Mouse (Mus musculus) spleen, embryonic (tissue): ENCODE data around the gene Pih1h3b.

Experiments
- CTCF ChIA-PET: fragments of 350-600 bp; sonication (Branson Sonifier 250); formaldehyde crosslinking; loops from one replicate; lab custom pipeline; 2022; lab: Charles Lee

The Pih1h3b gene

DNA sequence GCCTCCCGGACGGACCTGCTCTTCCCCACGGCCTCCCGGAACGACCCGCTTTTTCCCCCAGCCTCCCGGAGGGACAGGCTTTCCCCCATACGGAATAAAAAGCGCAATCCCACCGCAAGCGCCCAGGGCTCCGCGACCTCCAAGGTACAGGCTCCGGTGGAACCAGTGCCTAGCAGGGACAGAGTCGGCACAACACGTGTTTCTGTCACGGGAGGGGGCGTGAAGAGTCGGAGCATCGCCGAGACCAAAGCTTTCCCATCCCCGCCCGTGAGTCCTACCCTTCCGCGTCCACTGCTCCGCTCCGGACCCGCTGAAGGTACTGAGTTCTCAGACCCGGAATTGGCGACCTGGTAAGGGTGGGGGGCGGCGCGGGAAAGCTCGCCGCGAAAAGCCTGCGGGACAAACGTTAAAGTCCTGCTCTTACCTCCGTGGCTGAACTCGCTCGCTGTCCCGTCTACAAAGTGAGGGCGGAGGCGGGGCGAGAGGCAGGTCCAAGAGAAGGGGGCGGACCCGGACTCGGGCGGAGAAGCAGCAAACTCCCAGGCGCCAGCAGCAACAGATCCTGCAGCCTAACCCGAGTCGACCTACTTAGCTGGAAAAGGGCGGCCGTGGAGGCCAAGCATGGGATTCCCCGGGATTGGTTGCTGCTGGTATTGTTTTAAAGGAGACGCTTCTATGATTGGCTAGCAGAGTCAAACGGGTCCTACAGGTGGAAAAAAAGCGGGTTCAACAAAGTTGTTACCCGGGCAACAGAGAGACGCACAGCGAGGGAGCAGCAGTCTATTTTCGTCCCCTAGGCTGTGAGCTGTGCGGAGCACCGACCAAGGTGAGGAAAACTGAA is at the start of gene Pih1h3b, which contains the start of gene Nup62cl:
Gene Pih1h3b (plus strand): TSS at position 745 of the 841 bp plus-strand sequence.
Gene Nup62cl (minus strand): TSS at position 578 of the 841 bp plus-strand sequence.
- CTCF ChIA-PET, result no interaction called here

DNA sequence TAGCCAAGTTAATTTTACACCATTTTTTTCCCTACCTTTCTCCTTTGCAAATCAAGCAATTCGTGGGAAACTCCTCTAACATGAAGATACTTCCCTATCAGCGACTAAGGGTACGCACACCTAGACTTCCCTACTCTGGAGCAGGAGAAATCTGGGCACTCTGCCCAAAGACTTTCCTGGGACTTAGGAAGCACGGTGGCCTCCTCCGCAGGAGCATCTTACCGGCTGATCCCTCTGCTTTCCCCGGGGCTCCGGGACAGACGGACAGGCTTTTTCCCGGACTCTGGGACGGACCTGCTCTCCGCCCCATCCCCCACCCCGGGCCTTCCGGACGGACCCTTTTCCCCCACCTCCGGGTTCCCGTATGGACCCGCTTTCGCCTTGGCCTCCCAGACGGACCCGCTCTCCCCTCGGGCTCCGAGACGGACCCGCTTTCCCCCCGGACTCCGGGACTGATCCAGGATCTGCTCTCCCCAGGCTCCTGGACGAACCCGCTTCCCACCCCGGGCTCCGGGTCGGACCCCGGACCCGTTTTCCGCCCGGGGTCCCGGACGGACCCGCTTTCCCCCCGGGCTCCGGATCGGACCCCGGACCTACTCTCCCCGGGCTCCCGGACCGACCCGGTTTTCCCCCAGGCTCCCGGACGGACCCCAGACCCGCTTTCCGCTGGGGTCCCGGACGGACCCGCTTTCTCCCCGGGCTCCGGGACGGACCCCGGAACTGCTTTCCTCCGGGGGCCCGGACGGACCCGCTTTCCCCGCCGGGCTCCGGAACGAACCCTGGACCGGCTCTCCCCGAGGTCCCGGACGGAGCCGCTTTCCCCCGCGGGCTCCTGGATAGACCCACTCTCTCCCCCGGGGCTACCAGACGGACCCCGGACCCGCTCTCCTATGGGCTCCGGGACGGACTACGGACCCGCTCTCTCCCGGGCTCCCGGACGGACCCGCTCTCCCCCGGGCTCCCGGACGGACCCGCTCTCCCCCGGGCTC is 1.5 kb upstream of the Pih1h3b start:
- CTCF ChIA-PET, result no interaction called here

DNA sequence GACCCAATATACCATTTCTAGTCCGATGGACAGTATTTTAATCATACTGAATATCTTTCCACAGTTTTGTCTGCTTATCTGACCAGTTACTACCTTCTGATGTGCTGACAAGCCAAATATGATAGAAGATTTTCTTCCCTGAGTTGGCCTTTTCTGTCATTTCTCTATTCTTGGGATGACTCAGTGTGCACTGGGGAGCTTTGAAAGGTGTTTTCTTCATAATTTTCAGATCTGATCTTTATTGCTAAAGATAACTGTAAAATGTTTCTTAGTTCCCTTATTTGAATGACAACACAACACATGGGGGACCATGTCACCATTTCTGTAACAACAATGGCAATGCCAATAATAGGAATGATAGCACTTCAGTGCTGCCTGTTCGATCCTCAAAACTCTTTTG is 19.9 kb downstream of the Pih1h3b start:
- CTCF ChIA-PET, result no interaction called here

DNA sequence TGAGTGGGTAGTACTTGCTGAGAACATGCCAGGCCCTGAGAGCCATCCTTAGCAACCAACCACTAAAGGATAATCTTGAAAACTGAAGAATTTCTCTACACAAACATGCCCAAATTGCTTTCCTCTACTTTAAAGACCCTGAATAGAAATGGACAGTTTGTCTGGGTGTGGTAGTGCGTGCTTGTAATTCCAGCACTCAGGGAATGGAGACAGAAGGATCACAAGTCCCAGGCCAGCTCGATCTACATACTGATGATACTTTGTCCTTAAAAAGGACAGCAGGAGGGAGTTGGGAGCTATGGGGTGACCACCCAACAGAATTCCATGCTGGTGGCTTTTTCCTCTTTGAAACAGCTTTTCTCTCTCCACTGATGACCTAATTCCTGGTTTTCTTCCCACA is 31.4 kb downstream of the Pih1h3b start:
- CTCF ChIA-PET, result no interaction called here
